Comparison of ENCODE assay signal across 8 mouse cellular contexts in genomic region chr1:74816612-74817199, GRCm38 (mm10). TPM values are rescaled to one million over a fixed set of nuclear protein-coding genes. Genes with fewer than 3 reads are reported as not detected.
A peak's percentile ranks its signal among the peaks of the same experiment; 100 is the strongest.
DNase-seq lines count a peak whose midpoint lies in the region; ATAC-seq lines count a peak whose summit lies in the region.

No protein-coding gene starts in this region.

- H3K36me3 ChIP-seq in megakaryocyte, embryonic 14.5 days (replicated peaks; ENCODE audit: low read length): no peaks in the 10 kb centered on the region

- peak overlapping the region; percentile 91 for H3K4me3 ChIP-seq in megakaryocyte, embryonic 14.5 days (replicated peaks)

- H3K9me3 ChIP-seq in megakaryocyte, embryonic 14.5 days: no peaks in the 10 kb centered on the region

- intact Hi-C loops in gastrocnemius, postnatal 14 days (cut with DNase I; ENCODE audit: low total_unique reads): no loop called here

- DNase-seq in adrenal gland, adult (ENCODE audit: inconsistent age in 2 of 2, low spot score in 1 of 2): peak; percentile 93 to 97
- peak; percentile 96 for DNase-seq in embryo, embryonic 10.5 days (ENCODE audit: low spot score)
- peak; percentile 95 for DNase-seq in gastrocnemius, postnatal 14 days
- peak; percentile 68 to 90 for DNase-seq in left cerebral cortex, adult 9 months (ENCODE audit: low spot score in 2 of 2)
- DNase-seq in right cerebral cortex, adult 2 months (ENCODE audit: low spot score in 2 of 2): peak; percentile 88 to 93
- DNase-seq in urinary bladder, postnatal 10 days (ENCODE audit: low spot score): peak; percentile 73

- ATAC-seq in inflammation-experienced regulatory T-cells, adult 6 months: peak; percentile 98

- H3K27me3 ChIP-seq in megakaryocyte, embryonic 14.5 days (replicated peaks): peaks cover 17% of the 10 kb centered on the region

- H3K4me1 ChIP-seq in megakaryocyte, embryonic 14.5 days: peaks cover 11% of the 10 kb centered on the region

RNA-seq across cellular contexts. Expression of gene Wnt10a, which starts 25.4 kb away (rescaled TPM):
- total RNA-seq in gastrocnemius, postnatal 14 days (2021): under 1 TPM in 1 of 2 experiments, not detected in 1; 0.10 TPM
- under 1 TPM in 1 of 3 experiments, not detected in 2; 0.19 TPM for polyA plus RNA-seq in inflammation-experienced regulatory T-cells, adult 6 months (2017; shearing (Covaris generic))
- not detected in 2 replicates for polyA plus RNA-seq in megakaryocyte, embryonic 14.5 days (2012; ENCODE audit: insufficient read depth, low replicate concordance)

RNA-seq across cellular contexts. Expression of gene Cdk5r2, which starts 38.0 kb away (rescaled TPM):
- total RNA-seq in gastrocnemius, postnatal 14 days (2021): under 1 TPM in 1 of 2 experiments, not detected in 1; 0.06 TPM
- not detected for polyA plus RNA-seq in inflammation-experienced regulatory T-cells, adult 6 months (2017; shearing (Covaris generic))
- not detected in 2 replicates for polyA plus RNA-seq in megakaryocyte, embryonic 14.5 days (2012; ENCODE audit: insufficient read depth, low replicate concordance)

RNA-seq across cellular contexts. Expression of gene Wnt6, which starts 45.0 kb away (rescaled TPM):
- 1 to 10 TPM in 1 of 2 experiments, under 1 TPM in 1; 0.49 to 1.7 TPM for total RNA-seq in gastrocnemius, postnatal 14 days (2021)
- polyA plus RNA-seq in inflammation-experienced regulatory T-cells, adult 6 months (2017; shearing (Covaris generic)): not detected
- 0.60 TPM in 1 of 2 replicates, not detected in the other for polyA plus RNA-seq in megakaryocyte, embryonic 14.5 days (2012; ENCODE audit: insufficient read depth, low replicate concordance)

Comparison
In these comparisons a context has a peak if more than half of its experiments do, and no peak if none do; other contexts are left out.
1. Peak in every context shown above with its lines: DNase-seq, ATAC-seq and H3K4me3 ChIP-seq.